ENCODE assay signal across 17 mouse cellular contexts in the genomic region with DNA sequence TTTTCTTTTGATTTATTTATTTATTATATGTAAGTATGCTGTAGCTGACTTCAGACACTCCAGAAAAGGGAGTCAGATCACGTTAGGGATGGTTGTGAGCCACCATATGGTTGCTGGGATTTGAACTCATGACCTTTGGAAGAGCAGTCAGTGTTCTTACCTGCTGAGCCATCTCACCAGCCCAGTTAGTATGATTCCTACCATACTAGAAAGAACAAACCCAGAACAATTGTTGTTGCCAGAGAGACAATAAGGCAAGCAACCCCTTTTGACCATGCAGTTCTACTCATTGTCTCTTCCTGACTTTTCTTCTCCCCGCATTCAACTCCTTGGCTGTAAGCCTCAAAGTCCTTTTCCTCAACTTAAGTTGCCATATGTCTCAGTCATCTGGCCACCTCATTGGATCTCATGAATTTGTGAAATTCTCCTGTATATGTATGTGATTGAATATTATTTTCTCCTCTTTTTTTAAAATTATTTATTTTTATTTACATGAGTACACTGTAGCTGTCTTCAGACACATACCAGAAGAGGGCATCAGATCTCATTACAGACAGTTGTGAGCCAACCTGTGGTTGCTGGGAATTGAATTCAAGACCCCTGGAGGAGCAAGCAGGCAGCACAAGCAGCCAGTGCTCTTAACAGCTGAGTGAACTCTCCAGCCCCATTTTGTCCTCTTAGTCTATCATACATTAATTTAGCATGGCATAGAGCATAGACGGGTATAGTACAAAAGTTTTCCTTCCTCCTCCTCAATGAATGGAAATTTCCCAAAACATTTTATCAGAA. TPM values are rescaled to one million over a fixed set of nuclear protein-coding genes. Genes with fewer than 3 reads are reported as not detected.
DNase-seq lines count a peak whose midpoint lies in the region; ATAC-seq and TF ChIP-seq lines count a peak whose summit lies in the region.
"Had no signal": no experiment of that assay in that cellular context is flagged by ENCODE, and none has a peak within 500 bp of the region (broad histone marks: within the 10 kb centered on the region; RNA-seq: fewer than 3 reads in every experiment).

No protein-coding gene starts in this region.

- TF ChIP-seq EP300 in lung, postnatal 0 days (IDR thresholded peaks at IDR 0.05): no peak

- no peak for TF ChIP-seq CTCF in lung, postnatal 0 days (IDR thresholded peaks at IDR 0.05)

- peaks cover 2% of the 10 kb centered on the region; the same call in 1 of the 2 replicates for H3K4me1 ChIP-seq in midbrain, embryonic 11.5 days (ENCODE audit: control insufficient read depth, insufficient read depth, low read length)
- H3K4me1 ChIP-seq in midbrain, embryonic 10.5 days: peaks cover 13% of the 10 kb centered on the region; the same call in 1 of the 2 replicates
- peaks cover 7% of the 10 kb centered on the region; the same call in 1 of the 2 replicates for H3K4me1 ChIP-seq in lung, postnatal 0 days (ENCODE audit: insufficient read depth, low read depth, low read length)
- H3K4me1 ChIP-seq: heart, embryonic 10.5 days had no signal

- no peaks in the 10 kb centered on the region for H3K36me3 ChIP-seq in midbrain, embryonic 11.5 days (ENCODE audit: control insufficient read depth, insufficient read depth, low read length)
- no peaks in the 10 kb centered on the region for H3K36me3 ChIP-seq in midbrain, embryonic 10.5 days
- H3K36me3 ChIP-seq in lung, postnatal 0 days (ENCODE audit: insufficient read depth, low read length): no peaks in the 10 kb centered on the region
- H3K36me3 ChIP-seq: heart, embryonic 10.5 days had no signal

- peak; percentile 54 for DNase-seq in midbrain, embryonic 11.5 days (ENCODE audit: low spot score, missing footprints)
- no peak for DNase-seq in midbrain, embryonic 10.5 days (ENCODE audit: low spot score)
- DNase-seq in NIH3T3 (ENCODE audit: low read depth): peak; percentile 43
- DNase-seq in retina, postnatal 1 day: peak; percentile 32
- DNase-seq in lung, postnatal 0 days (ENCODE audit: low spot score): no peak
- DNase-seq in cerebellum, adult 9-11 months: no peak
- DNase-seq: cerebellum, adult 11 months; gastrocnemius, postnatal 14 days; kidney, adult 11 months; liver; lung, postnatal 10 days; right cerebral cortex, postnatal 4 days had no signal

- H3K9me3 ChIP-seq in midbrain, embryonic 11.5 days (ENCODE audit: control insufficient read depth, low read length): no peaks in the 10 kb centered on the region
- H3K9me3 ChIP-seq in midbrain, embryonic 10.5 days (replicated peaks): no peaks in the 10 kb centered on the region
- no peaks in the 10 kb centered on the region for H3K9me3 ChIP-seq in lung, postnatal 0 days (ENCODE audit: low read length)
- H3K9me3 ChIP-seq: heart, embryonic 10.5 days had no signal

- ATAC-seq in midbrain, embryonic 11.5 days (ENCODE audit: low FRiP score): no peak
- ATAC-seq in CD4-positive, CD25-positive, alpha-beta regulatory T cell, adult 4 months: peak; percentile 30
- ATAC-seq in lung, postnatal 0 days: no peak

- H3K9ac ChIP-seq in midbrain, embryonic 11.5 days (ENCODE audit: low read length): no peak overlapping the region
- no peak overlapping the region for H3K9ac ChIP-seq in lung, postnatal 0 days (replicated peaks; ENCODE audit: low read depth)

- no peak overlapping the region for H3K27ac ChIP-seq in midbrain, embryonic 11.5 days (ENCODE audit: low read depth, low read length)
- H3K27ac ChIP-seq in midbrain, embryonic 10.5 days (replicated peaks): no peak overlapping the region
- no peak overlapping the region for H3K27ac ChIP-seq in lung, postnatal 0 days (ENCODE audit: low read length)

- WGBS in midbrain, embryonic 11.5 days: 83% methylated on average over 3 of the region's 3 CpGs
- WGBS in midbrain, embryonic 10.5 days: 87% methylated on average over 3 of the region's 3 CpGs
- WGBS in lung, postnatal 0 days: 87% methylated on average over 3 of the region's 3 CpGs

- H3K4me3 ChIP-seq in midbrain, embryonic 11.5 days (ENCODE audit: low read depth, low read length): no peak overlapping the region
- H3K4me3 ChIP-seq in midbrain, embryonic 10.5 days: no peak overlapping the region
- no peak overlapping the region for H3K4me3 ChIP-seq in lung, postnatal 0 days (ENCODE audit: low read depth, low read length)
- H3K4me3 ChIP-seq: erythroblast, embryonic 14.5 days; heart, embryonic 10.5 days had no signal

- H3K27me3 ChIP-seq in midbrain, embryonic 11.5 days (ENCODE audit: control insufficient read depth, insufficient read depth, low read length): no peaks in the 10 kb centered on the region
- no peaks in the 10 kb centered on the region for H3K27me3 ChIP-seq in midbrain, embryonic 10.5 days (ENCODE audit: low read depth, poor library complexity, severe bottlenecking)
- no peaks in the 10 kb centered on the region for H3K27me3 ChIP-seq in lung, postnatal 0 days (replicated peaks; ENCODE audit: insufficient read depth, low read length)

- no peak overlapping the region for H3K4me2 ChIP-seq in midbrain, embryonic 11.5 days
- H3K4me2 ChIP-seq in lung, postnatal 0 days (replicated peaks; ENCODE audit: low read depth, low read length): no peak overlapping the region

RNA-seq across cellular contexts. Expression of gene Pros1, which starts 1.4 kb away (rescaled TPM):
- polyA plus RNA-seq in midbrain, embryonic 11.5 days (2014; fragmentation: Nextera tagmentation; extraction: Ambion mirVana): 19.5 and 23.0 TPM in 2 replicates
- polyA plus RNA-seq in midbrain, embryonic 10.5 days (2016; fragmentation: Nextera tagmentation; extraction: Ambion mirVana): 19.2 and 19.6 TPM in 2 replicates
- polyA plus RNA-seq in CD4-positive, CD25-positive, alpha-beta regulatory T cell, adult 4 months (2017; shearing (Covaris generic)): 10 to 100 TPM; 14.6 to 15.2 TPM
- polyA plus RNA-seq in lung, postnatal 0 days (2015; fragmentation: Nextera tagmentation; extraction: Ambion mirVana): 74.3 and 74.4 TPM in 2 replicates
- polyA plus RNA-seq: erythroblast, embryonic 14.5 days had no signal

RNA-seq across cellular contexts. Expression of gene Arl13b, which starts 5.8 kb away (rescaled TPM):
- 15.2 and 17.0 TPM in 2 replicates for polyA plus RNA-seq in midbrain, embryonic 11.5 days (2014; fragmentation: Nextera tagmentation; extraction: Ambion mirVana)
- polyA plus RNA-seq in midbrain, embryonic 10.5 days (2016; fragmentation: Nextera tagmentation; extraction: Ambion mirVana): 16.0 and 17.0 TPM in 2 replicates
- polyA plus RNA-seq in CD4-positive, CD25-positive, alpha-beta regulatory T cell, adult 4 months (2017; shearing (Covaris generic)): 1 to 10 TPM; 7.4 to 8.6 TPM
- polyA plus RNA-seq in lung, postnatal 0 days (2015; fragmentation: Nextera tagmentation; extraction: Ambion mirVana): 22.8 and 23.9 TPM in 2 replicates

RNA-seq across cellular contexts. Expression of gene Stx19, which starts 38.2 kb away (rescaled TPM):
- polyA plus RNA-seq in midbrain, embryonic 11.5 days (2014; fragmentation: Nextera tagmentation; extraction: Ambion mirVana): 0.07 and 0.37 TPM in 2 replicates
- polyA plus RNA-seq in midbrain, embryonic 10.5 days (2016; fragmentation: Nextera tagmentation; extraction: Ambion mirVana): 0.30 and 0.36 TPM in 2 replicates
- 1 to 10 TPM; 1.7 to 2.1 TPM for polyA plus RNA-seq in CD4-positive, CD25-positive, alpha-beta regulatory T cell, adult 4 months (2017; shearing (Covaris generic))
- polyA plus RNA-seq in lung, postnatal 0 days (2015; fragmentation: Nextera tagmentation; extraction: Ambion mirVana): 9.8 and 10.3 TPM in 2 replicates
- polyA plus RNA-seq: cortical plate, adult 2 months; erythroblast, embryonic 14.5 days; myocyte had no signal

Comparison
In these comparisons a context has a peak if more than half of its experiments do, and no peak if none do; other contexts are left out.
1. DNase-seq: peak in midbrain, embryonic 11.5 days (single experiment), NIH3T3 (single experiment) and retina, postnatal 1 day (single experiment); none in midbrain, embryonic 10.5 days (single experiment), lung, postnatal 0 days (single experiment) and cerebellum, adult 9-11 months (single experiment).